Mouse (Mus musculus): ENCODE data around the gene Reck. TPM values are rescaled to one million over a fixed set of nuclear protein-coding genes. Genes with fewer than 3 reads are reported as not detected.

Gene Reck
- total RNA-seq (2021), result 1 to 10 TPM; 5.7 to 7.3 TPM

- peak; percentile 79 to 84 for DNase-seq (ENCODE audit: low spot score in 2 of 2)
- intact Hi-C loops (cut with DNase I), result no loop called here
These were observed at the start of gene Reck for GRCm38 (mm10) chr4:43875160-43875918. Gene Reck (plus strand): TSS chr4:43875530.

GRCm38 (mm10) chr4:43828806-43829205, 46.5 kb upstream of the Reck start:
- no peak for DNase-seq (ENCODE audit: low spot score in 2 of 2)
- intact Hi-C loops (cut with DNase I), result no loop called here

DNA sequence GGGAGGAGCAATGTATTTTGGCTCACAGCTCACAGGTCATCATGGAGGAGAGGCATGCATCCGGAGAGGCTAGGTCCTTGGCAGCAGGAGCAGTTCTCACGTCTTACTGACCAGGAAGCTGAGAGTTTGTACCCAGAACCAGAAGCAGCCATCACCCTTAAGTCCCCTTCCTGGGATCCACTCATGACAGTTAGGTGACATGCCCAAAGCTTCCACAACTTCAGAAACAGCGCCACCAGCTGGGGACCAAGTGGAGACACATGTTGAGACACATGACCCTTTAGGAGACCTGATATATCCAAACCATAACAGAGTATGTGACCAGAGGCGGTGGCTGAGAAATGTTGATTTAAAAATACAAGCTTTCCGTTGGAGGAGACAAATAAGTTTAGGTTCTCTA, 43.3 kb upstream of the Reck start:
- no peak for DNase-seq (ENCODE audit: low spot score in 2 of 2)
- intact Hi-C loops (cut with DNase I), result no loop called here

- DNase-seq (ENCODE audit: low spot score in 2 of 2), result no peak
- intact Hi-C loops (cut with DNase I), result no loop called here
These were observed 41.6 kb upstream of the Reck start for GRCm38 (mm10) chr4:43833752-43834151.

DNA sequence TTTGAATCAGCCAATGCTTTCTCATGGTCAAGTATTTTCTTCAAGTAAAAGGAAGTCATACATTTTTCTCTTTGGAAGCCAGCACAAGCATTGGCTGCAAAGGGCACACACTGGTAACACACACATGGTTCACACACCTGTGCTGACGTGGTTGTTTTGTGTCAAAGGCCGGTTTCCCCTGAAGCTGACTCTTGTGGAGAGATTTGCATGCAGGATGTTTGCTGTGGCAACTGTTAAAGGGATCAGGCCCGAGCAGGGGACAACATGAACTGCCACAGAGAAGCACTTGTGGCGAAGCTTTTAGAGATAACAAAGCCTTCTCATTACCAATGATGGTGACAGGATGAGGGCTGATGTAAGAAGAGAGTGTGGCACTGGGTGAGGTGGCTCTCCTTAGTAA, 40.6 kb upstream of the Reck start:
- intact Hi-C loops (cut with DNase I), result no loop called here
- no peak for DNase-seq (ENCODE audit: low spot score in 2 of 2)

GRCm38 (mm10) chr4:43838326-43838725, 37.0 kb upstream of the Reck start:
- DNase-seq (ENCODE audit: low spot score in 2 of 2), result no peak
- intact Hi-C loops (cut with DNase I), result no loop called here

DNA sequence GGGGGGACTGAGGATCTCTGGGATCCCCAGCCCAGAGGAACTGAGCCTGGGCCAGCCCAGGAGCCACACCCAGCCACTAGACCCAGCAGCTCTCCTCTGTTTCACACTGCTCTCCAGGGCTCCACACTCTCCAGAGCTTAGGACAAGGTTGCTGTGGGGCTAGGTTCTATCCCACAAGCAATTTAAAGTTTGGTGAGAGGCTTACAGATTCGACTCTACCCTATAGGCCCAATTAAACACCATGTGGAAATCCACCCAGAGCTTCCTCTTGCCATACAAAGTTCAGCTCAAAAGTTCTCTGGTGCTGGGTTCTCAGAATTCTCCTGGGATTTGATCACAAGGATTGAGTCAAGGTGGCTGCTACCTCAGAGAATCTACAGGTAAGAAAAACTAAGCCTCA, 35.2 kb upstream of the Reck start, which contains the start of gene Olfr157:
Olfr157 (minus strand) TSS at position 101 of the 400 bp plus-strand sequence.
- no peak for DNase-seq (ENCODE audit: low spot score in 2 of 2)
- intact Hi-C loops (cut with DNase I), result no loop called here

DNA sequence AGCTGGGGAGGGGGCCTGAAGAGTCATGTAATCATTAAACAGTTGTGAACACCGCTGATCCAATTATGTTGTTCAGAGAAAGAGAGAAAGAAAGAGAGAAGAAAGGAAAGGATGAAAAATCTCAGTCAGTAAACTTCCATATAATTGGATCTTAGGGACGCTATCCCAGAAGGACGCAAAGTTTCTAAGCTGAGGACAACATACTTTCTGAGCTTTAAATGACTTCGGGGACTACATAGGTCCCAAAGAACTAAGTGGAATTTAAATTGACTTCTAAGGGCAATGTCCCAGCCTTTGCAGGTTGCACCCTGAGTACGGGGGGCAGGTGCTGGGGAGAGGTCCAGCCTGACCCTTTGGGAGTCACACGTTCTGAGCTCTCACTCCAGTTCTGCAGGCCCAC, 24.1 kb upstream of the Reck start, which contains the start of gene Olfr155:
Olfr155 (plus strand) TSS at position 301 of the 400 bp plus-strand sequence.
- no peak for DNase-seq (ENCODE audit: low spot score in 2 of 2)

GRCm38 (mm10) chr4:43854101-43854500, 21.2 kb upstream of the Reck start:
- intact Hi-C loops (cut with DNase I), result no loop called here
- no peak for DNase-seq (ENCODE audit: low spot score in 2 of 2)

More for the DNA sequence above, 24.1 kb upstream of the Reck start, which contains the start of gene Olfr155:
- intact Hi-C loops (cut with DNase I), result no loop called here

GRCm38 (mm10) chr4:43859886-43860285, 15.4 kb upstream of the Reck start:
- intact Hi-C loops (cut with DNase I), result loop anchor here (5.0 kb wide), 2 partner anchors 113 to 233 kb away; no protein-coding TSS in a partner anchor
- no peak for DNase-seq (ENCODE audit: low spot score in 2 of 2)

DNA sequence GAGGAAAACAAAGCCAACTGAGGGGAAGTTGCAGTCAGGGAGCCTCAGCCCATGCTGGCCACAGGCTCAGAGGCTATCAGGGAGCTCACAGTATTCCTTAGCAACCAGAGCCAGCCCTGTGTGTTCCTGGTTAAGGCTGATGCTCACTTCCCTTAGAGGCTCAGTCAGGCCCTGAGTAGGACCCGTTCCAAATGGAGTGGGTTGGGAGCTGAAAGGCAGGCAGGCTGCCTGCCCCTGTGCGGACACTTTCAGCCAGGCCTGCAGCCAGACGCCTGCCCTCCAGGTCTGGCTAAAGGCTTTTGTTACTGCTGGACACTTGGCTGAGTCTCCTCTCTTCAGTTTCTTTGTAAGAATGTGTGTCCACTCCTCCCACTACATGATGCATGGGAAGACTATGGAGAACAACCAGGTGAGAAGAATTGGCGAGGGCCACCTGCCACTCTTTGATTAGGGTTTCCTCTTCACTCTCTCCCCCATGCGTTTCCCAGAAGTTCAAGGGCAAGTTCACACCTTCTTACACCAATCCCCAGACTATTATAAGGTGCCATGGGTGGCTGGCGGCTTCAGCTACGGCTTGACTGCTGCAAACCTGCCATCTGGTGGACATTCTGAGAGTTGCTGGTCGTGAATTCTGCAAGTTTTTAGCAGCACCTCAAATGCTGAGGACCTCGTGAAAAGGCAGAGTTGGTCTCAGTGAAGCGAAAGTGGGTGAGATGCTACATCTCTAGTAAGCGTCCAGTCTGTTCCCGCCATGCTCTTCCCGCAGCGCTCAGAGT, 14.4 kb upstream of the Reck start:
- intact Hi-C loops (cut with DNase I), result loop anchor here (5.0 kb wide), 2 partner anchors 114 to 234 kb away; no protein-coding TSS in a partner anchor
- peak; percentile 53 to 57 for DNase-seq (ENCODE audit: low spot score in 2 of 2)

- intact Hi-C loops (cut with DNase I), result loop anchor here (5.0 kb wide), 2 partner anchors 116 to 236 kb away; no protein-coding TSS in a partner anchor
- DNase-seq (ENCODE audit: low spot score in 2 of 2), result no peak
These were observed 12.0 kb upstream of the Reck start for GRCm38 (mm10) chr4:43863298-43863697.

DNA sequence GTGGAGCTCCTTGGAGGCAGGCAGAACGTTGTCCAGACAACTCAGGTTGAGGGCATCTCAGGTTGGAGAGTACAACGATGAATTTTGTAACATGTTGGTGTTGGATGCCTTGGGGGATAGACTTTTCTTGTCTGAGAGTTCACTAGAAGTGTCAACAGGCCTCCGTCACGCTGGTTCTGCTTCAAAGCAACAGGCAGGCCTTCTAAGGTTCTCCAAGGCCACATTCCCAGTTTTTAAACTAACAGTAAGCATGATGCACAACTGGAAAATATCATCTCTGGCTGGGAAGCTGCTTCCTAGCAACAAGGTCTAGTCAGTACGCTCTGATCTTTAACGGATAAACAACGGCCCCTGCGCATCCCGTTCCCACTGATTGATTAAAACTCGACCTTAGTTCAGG, 5.5 kb upstream of the Reck start:
- intact Hi-C loops (cut with DNase I), result no loop called here
- DNase-seq (ENCODE audit: low spot score in 2 of 2), result no peak

GRCm38 (mm10) chr4:43874501-43874900, 829 bp upstream of the Reck start:
- DNase-seq (ENCODE audit: low spot score in 2 of 2), result no peak
- intact Hi-C loops (cut with DNase I), result no loop called here

DNA sequence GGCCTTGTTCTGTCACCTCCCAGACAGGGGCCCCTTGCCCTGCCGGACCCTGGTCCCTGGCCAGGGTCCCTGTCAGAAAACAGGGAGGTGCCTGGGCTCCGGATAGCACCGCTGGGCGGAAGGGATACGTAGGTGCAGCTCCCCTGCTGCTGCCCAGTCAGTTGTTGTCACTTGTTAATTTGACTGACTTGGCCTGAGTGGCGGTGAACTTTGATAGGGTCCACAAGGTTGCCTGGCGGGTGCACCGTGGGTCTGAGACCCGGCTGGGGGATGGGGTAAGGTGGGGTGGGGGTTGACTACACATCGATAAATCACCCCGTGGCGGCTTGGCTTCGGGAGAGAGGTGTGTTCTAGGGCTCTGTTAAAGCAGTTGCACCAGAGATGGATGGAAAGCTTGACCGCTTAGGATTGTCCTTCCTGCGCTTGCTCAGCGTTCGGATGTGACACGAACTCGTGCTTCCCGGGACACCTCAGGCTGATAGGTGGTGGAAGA, 635 bp downstream of the Reck start:
- DNase-seq (ENCODE audit: low spot score in 2 of 2), result peak in 1 of 2 experiments; percentile 11
- intact Hi-C loops (cut with DNase I), result no loop called here

GRCm38 (mm10) chr4:43877230-43877629, 1.9 kb downstream of the Reck start:
- no peak for DNase-seq (ENCODE audit: low spot score in 2 of 2)
- intact Hi-C loops (cut with DNase I), result no loop called here

DNA sequence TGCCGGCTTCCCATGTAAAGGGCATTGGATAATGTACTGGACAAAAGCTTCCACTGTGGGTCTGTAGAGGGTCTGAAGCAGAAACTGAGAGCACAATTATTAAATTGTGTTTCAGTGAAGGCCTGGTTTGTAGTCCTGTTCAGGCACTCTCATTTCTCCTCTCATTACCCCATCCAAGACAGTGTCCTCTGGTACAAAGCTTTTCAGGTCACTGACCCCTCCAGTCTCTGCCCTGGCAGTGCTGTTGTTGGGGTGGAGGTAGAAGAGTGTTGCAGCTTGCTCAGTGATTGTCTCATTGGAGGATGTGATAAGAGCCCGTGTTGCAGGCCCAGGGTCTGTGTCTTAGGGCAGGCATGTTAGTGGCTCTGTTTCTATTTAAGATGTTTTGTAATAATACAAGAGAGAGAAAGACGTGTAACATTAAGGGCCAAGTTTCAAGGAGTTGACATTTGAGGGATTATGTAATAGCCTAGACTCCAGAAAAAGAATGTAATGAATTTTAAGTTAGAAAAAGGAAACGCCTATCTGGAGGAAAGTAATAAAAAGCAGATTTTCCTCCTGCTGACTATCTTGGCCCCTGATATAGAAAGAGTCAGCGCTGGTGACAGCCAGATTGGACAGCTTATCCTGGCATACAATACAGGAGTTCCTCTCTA, 2.9 kb downstream of the Reck start:
- intact Hi-C loops (cut with DNase I), result no loop called here
- no peak for DNase-seq (ENCODE audit: low spot score in 2 of 2)

DNA sequence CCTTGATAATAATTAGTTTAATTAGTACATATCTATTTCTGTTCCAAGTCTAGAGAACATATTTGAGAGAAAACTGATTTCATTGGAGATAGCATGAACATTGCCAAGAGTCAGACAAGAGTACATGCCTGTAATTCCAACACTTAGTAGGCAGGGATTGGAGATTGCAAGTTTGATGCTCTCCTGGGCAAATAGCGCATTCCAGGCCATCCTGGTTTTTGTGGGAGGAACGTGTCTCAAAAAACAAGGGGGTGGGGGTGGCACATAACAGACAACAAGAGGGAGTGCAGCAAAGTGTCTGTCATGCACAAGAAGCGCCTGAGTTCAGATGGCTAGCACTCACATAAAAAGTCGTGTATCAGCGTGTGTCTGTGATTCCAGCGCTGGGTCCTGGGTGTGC, 4.2 kb downstream of the Reck start:
- no peak for DNase-seq (ENCODE audit: low spot score in 2 of 2)
- intact Hi-C loops (cut with DNase I), result no loop called here

DNA sequence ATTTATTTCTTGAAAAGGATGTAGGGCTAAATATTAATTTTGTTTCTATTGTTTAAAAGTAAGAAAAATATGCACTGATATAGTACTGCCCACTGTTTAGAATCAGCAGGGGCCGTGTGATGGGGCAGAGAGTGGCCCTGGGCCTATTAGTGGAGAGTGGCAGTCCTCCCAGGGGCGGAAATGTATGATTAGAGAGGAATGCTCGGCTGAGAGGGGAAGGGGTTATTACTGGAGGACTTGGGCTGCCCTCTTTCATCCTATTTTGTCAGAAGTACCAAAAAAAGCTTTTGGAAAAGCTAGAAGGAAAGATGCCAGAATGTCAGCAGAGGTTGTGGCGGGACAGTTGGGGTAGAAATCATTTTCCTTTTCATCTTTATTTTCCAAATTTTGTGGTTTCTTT, 8.9 kb downstream of the Reck start:
- intact Hi-C loops (cut with DNase I), result no loop called here
- DNase-seq (ENCODE audit: low spot score in 2 of 2), result no peak

DNA sequence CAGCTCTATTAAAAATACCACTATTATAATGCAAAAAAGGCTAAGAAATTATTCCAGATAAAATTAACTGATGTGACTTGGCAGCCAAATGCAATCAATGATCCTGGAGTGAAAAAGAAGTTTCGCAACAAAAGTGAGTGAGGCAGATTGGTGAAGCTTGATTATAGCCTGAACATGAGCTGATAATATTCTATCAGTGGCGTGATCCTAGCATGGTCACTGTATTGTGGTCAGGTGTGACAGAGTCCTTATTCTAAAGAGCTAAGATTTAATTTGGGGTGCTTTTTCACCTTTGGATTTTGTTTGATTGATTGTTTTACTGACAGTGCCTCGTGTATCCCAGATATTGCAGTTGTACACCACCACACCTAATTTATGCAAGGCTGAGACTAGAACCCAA, 15.9 kb downstream of the Reck start:
- DNase-seq (ENCODE audit: low spot score in 2 of 2), result no peak
- intact Hi-C loops (cut with DNase I), result no loop called here
